Mouse (Mus musculus) brain, embryonic 18.5 days (tissue): ENCODE data around the gene Tmigd3.

ENCODE experiments used
- DNase-seq: peaks from one replicate; pipeline ENCODE4 v3.0.0-alpha.2; 2012; ENCODE audit warnings: low read depth, low spot score

Tmigd3 gene

DNA sequence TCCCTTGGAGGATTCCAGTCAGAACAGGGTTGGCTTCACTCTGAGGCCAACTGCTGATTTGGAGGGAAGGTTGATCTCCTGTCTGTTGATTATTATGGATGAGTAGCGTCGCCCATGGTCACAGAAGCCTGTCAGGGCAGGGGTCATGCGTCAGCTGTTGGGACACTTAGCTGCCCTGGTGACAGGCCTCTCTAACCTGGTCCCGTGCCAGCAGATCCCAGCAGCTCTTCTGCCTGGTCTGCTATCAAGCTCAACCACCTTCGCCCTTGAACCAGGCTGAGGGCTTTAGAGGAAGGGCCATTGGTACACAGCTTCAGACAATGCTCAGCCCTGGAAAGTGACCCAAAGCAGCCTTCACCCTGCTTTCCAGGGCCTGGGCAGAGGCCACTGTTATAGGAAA, 5.3 kb downstream of the Tmigd3 start:
- no peak for DNase-seq

- DNase-seq: no peak
Observed at GRCm38 (mm10) chr3:105877252-105877803, 6.6 kb downstream of the Tmigd3 start.

GRCm38 (mm10) chr3:105877919-105878318, 7.2 kb downstream of the Tmigd3 start:
- DNase-seq: no peak

DNA sequence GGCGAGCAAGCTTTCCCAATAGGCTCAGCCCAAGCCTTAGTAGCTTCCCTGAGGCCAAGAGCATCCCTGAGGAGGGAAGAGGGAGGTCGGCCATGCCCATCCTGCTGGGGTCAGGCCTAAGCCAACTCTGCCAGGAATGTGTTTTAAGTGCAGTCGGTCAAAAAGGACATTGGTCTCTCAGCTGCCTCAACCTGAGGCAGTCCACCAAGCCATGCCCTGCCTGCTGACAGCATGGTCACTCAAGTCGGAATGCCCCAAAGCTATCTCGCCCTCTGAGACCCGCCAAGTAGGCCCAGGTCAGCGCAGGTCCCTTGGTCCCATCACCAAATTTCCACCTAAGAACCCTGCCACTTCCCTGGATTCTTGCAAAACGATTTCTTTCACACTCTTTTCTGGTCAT, 8.0 kb downstream of the Tmigd3 start:
- DNase-seq: no peak

GRCm38 (mm10) chr3:105880419-105880818, 9.7 kb downstream of the Tmigd3 start:
- no peak for DNase-seq

GRCm38 (mm10) chr3:105882105-105882504, 11.4 kb downstream of the Tmigd3 start:
- DNase-seq: no peak

- no peak for DNase-seq
Observed at GRCm38 (mm10) chr3:105883111-105883510, 12.4 kb downstream of the Tmigd3 start.

GRCm38 (mm10) chr3:105888961-105889360, 18.3 kb downstream of the Tmigd3 start:
- DNase-seq: no peak

DNA sequence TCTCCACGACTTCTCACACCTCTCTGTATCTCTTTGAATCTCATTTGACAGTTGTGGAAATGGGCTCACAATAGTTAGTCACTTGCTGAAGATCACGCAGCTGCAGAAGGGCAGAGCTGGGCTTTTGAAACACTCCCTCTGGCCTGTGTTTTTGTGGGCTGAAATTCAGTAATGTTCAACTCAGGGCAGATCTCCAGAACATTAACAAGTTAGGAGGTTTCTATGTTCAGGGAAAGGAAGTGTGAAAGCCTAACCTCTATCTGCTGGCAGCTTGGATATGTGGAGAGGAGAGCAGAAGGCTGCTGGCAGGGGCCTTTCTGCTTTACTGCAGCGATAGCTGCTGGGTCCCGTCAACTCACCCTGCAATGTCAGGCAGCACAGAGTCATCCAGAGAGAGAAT, 19.5 kb downstream of the Tmigd3 start:
- no peak for DNase-seq

DNA sequence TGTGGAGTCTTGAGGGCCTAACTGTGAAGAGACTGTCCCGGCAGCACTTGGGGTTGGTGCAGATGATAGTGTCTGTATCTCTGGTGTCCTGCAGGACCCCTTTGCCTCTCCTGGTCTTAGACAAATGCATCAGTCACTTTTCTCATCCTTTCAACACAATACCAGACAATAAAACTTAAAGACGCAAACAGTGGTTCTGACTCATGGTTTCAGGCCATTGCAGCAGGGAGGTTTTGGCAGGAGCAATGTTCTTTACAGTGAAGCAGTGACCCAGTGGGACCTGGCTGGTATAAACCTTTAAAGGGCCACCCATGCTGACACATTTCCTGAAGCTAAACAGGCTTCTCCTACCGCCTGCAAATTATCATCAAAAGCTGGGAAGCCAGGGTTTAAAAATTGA, 20.4 kb downstream of the Tmigd3 start:
- DNase-seq: no peak

DNA sequence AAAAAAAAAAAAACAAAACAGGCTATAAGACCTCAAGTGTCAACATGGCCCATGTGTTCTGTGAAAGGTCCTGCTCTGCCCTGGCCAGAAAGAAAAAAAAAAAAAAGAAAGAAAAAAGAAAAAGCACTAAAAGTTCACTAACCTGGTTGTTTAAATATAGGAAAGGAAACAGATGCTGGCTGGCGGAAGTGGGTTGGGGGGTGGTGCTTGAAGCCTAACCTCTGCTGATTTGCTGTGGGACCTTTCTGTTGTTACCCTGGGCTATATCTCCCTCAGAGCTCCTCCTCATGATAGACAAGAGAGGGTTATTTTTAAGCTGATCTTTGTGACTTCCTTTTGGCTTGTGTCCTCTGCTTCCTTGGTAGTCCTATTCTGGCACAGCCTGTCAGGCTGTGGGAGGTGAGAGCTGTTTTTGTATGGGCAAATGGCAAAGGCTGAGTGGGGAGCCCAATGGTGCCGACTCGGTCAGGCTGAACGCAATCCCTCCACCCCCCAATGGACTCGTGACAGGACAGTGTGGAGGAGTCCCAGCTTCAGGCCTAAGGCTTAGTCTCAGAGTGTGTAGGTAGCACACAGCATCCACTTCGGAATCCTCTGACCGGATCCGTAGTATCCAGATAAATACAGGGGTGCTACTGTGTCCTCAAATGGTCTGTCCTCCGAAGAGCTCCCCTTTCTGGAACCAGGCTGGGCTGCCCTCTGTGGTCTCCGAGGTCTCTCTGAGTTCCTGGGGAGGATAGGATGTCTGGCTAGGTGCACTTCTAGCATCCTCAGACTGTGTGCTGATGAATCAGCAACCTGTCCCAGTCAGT, 21.3 kb downstream of the Tmigd3 start:
- DNase-seq: no peak

DNA sequence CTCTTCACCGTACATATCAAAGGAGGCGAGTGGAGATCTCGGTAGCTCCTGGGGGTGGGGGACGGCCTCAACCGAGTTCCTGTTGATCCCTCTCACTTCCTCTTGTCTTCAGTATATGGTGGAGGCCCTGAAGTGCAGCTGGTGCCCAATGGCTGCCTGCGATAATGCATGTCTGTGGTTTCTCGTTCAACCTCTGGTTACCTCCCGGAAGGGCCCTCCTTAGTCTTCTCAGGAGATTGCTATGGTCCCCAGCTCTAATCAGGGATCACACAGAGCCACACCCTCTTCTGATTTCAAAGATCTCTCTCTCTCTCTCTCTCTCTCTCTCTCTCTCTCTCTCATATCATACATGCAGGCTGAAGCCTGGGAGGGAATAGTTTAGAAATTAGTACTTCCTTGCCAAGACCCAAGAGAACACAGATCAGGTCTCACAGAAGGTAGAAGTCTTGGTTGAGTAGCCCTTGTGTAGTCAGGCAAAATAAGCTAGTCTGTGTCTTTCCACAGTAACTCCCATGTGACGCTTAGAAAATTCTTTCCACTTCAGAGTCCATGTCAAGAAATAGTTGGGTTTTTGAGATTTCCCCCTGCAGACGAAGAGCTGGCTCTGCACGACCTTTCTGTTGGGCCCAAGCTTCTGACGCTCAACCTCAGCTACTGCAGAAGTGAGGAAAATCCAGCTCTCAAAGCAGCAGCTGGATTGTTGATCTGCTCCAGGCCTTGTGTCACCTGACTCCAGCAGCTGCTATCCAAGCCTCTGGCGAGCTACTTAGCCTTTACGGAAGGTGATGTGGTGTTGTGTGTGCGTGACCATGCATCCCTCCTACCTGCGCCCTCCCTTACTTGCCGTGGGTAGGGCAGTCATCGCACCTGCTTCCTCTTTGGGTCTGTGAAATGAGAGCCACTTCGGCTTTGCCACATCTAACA, 22.1 kb downstream of the Tmigd3 start:
- no peak for DNase-seq

DNA sequence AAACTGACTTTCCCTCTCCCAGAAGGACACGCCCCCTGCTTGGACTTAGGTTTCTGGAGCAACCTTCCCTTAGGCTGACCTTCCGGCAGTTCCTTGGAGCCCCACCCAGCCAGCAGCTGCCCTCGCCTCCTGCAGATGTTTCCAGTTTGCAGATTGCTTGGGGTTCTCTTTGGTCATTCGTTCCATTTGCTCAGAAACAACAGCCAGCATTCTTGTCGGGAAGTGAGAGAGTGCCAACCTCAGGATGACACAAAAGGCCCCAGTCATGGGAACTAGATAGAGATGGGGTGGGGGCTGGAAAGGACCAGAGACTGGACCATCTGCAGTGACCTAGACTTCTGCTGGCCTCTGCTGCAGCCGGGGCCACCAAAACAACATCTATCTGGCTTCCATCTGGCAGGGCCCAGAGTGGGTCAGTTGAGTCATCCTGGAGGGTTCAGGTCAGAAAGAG, 23.3 kb downstream of the Tmigd3 start:
- DNase-seq: no peak

- no peak for DNase-seq
Observed at GRCm38 (mm10) chr3:105894601-105895592, 24.2 kb downstream of the Tmigd3 start.

GRCm38 (mm10) chr3:105896811-105897210, 26.1 kb downstream of the Tmigd3 start:
- DNase-seq: no peak

GRCm38 (mm10) chr3:105898325-105898724, 27.6 kb downstream of the Tmigd3 start:
- no peak for DNase-seq

- no peak for DNase-seq
Observed at GRCm38 (mm10) chr3:105898861-105899260, 28.2 kb downstream of the Tmigd3 start.

DNA sequence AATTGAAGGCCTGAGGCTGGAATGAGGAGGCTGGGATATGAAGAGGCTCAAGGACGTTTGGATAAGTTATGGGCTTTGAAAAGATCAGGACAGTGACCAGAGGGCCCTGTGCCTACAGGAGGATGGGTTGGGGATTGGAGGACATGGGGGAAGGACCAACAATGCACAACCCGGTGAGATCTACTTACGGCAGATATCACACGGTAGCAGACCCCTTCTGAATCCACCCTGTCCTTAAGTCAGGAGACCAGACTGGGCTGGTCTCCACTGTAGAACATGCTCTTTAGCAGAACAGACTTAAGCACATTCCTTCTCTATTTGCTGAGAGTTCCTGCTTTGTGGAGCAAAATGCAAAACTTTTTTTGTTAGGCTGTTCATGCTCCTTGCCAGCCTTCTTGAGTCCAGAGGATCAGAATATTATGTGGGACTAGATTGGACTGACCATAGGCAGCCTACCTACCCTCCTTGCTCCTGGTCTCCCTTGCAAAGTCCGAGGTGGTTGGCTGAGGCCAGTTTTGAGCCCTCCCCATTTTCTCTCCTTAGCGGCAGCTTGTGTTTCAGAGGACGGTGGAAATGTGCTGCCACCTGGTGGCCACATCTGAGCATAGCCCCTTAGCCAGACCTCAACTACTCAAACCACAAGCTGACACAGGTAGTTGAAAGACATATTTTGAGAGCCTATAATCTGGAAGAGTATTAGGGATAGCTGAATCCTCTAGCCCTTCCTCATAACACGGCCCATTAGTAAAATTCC, 28.9 kb downstream of the Tmigd3 start:
- DNase-seq: peak; percentile 32

DNA sequence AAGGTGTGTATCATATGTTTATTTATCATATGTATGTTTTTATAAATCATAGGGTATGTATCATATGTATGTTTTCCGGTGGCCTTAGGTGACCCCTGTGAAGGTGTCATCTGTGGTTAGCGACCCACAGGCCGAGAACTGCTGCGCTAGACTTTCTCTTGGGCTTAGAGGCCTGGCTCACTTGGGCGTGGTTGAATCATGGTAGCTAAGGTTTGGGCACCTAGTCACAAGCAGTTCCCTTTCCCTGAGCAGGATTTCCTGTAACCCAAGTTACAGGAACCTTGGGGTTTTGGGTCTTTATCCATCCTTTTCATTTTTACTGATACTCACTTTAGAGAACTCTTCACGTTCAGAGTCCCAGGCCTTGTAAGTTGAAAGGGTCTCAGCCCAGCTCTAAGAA, 29.6 kb downstream of the Tmigd3 start:
- no peak for DNase-seq

DNA sequence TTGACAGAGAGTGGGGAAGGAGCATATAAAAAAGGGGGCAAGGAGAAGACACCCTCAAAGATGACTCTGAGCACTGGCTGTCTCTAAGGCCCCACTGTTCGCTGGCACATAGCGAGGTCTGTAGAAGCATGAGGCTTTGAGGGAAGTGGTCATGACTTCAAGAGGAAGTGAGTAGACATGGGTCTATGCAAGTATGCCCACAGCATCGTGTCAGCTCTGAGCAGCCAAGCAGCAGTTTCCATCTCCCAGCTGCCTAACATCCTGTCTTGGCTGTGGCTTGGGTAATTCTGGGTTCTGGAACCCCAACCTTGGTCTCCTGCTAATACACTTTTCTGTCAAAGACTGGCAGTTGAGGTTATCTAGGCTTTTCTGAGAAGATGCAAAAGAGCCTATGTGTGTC, 30.0 kb downstream of the Tmigd3 start:
- DNase-seq: no peak
